Mouse (Mus musculus): Measurements from ENCODE around the gene Lect2.

- TF ChIP-seq EP300 (IDR thresholded peaks at IDR 0.05): no peak
- TF ChIP-seq CTCF (IDR thresholded peaks at IDR 0.05): no peak
Measured at GRCm38 (mm10) chr13:56591191-56591590, 42.9 kb upstream of the Lect2 start.

Measured in lung, postnatal 0 days (tissue).